Mouse (Mus musculus) layer of hippocampus, postnatal 36 days (tissue): Measurements from ENCODE around the gene Pgpep1. TPM values are rescaled to one million over a fixed set of nuclear protein-coding genes. Genes with fewer than 3 reads are reported as not detected.
A peak's percentile ranks its signal among the peaks of the same experiment; 100 is the strongest.

Experiments used
- DNase-seq, 2 experiments: peaks; one replicate each; pipeline ENCODE4 v3.0.0; 2022
- total RNA-seq, 2 experiments: library from RNA; stranded (reverse); gene quantifications; 2 replicates each; pipeline ENCODE4 v1.2.3; 2021

Gene Pgpep1
- total RNA-seq, 2 experiments from 2014 or later: 23.1 TPM

- no peak for DNase-seq
Measured at GRCm38 (mm10) chr8:70630532-70631381, 29.4 kb downstream of the Pgpep1 start.

- peak; percentile 91 to 93 for DNase-seq
Measured at GRCm38 (mm10) chr8:70629574-70630531, 30.3 kb downstream of the Pgpep1 start.

- no peak for DNase-seq
Measured at GRCm38 (mm10) chr8:70628986-70629490, 31.1 kb downstream of the Pgpep1 start.

GRCm38 (mm10) chr8:70627041-70627440 lies 33.1 kb downstream of the Pgpep1 start:
- no peak for DNase-seq

GRCm38 (mm10) chr8:70625104-70625503 lies 35.1 kb downstream of the Pgpep1 start:
- DNase-seq: no peak

GRCm38 (mm10) chr8:70622220-70622619 lies 38.0 kb downstream of the Pgpep1 start:
- DNase-seq: no peak

- DNase-seq: no peak
Measured at GRCm38 (mm10) chr8:70618888-70619334, 41.3 kb downstream of the Pgpep1 start.

GRCm38 (mm10) chr8:70617985-70618384 lies 42.2 kb downstream of the Pgpep1 start:
- no peak for DNase-seq

- DNase-seq: no peak
Measured at GRCm38 (mm10) chr8:70616645-70617044, 43.5 kb downstream of the Pgpep1 start.

- no peak for DNase-seq
Measured at GRCm38 (mm10) chr8:70615894-70616293, 44.3 kb downstream of the Pgpep1 start, which contains the start of gene Lrrc25. TSS of gene Lrrc25 (plus strand) at chr8:70616155.

GRCm38 (mm10) chr8:70615281-70615680 lies 44.9 kb downstream of the Pgpep1 start:
- no peak for DNase-seq

GRCm38 (mm10) chr8:70614469-70614868 lies 45.7 kb downstream of the Pgpep1 start:
- DNase-seq: no peak

- DNase-seq: no peak
Measured at GRCm38 (mm10) chr8:70613763-70614162, 46.4 kb downstream of the Pgpep1 start.

- DNase-seq: peak; percentile 81 to 86
Measured at GRCm38 (mm10) chr8:70611849-70612248, 48.3 kb downstream of the Pgpep1 start.

GRCm38 (mm10) chr8:70610796-70611771 lies 49.1 kb downstream of the Pgpep1 start:
- DNase-seq: peak; percentile 73 to 85

- DNase-seq: peak; percentile 73 to 79
Measured at GRCm38 (mm10) chr8:70609849-70610795, 50.1 kb downstream of the Pgpep1 start.

GRCm38 (mm10) chr8:70609368-70609848 lies 50.8 kb downstream of the Pgpep1 start:
- peak in 1 of 2 experiments; percentile 70 for DNase-seq

GRCm38 (mm10) chr8:70608749-70609367 lies 51.3 kb downstream of the Pgpep1 start, which contains the start of gene Ssbp4:
TSS of gene Ssbp4 (minus strand) at chr8:70608872.
- no peak for DNase-seq
